Mouse (Mus musculus): ENCODE results near the gene Slc38a3.

DNA sequence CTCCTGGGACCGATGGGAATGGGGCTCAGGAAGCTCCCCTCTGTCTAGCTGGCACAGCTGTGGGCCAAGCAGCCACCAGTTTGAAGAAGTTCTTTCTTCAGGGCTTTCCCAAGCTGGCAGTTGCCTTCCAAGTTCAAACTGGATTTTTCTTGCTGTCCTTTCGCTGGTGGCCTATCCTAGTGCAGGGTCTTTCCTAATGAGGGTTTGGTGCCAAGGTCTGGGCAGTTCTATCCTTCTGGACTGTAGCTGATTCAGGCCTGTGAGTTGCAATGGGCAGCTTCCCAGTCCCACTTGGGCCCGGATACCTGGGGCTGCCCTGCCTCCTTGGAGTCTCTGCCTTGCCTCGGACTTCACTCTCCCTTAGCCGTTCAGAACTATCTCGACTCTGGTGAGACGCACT is 19.1 kb downstream of the Slc38a3 start:
- TF ChIP-seq CTCF (IDR thresholded peaks at IDR 0.05; ENCODE audit: control insufficient read depth, insufficient read depth, insufficient replicate concordance, low read depth, low read length) (no peak), POLR2A (IDR thresholded peaks at IDR 0.05; ENCODE audit: control insufficient read depth, low read depth, low read length) (no peak)

All from testis, adult 2 months (tissue).